Mouse (Mus musculus) left cerebral cortex, postnatal 10 days (tissue): ENCODE data around the gene Loxl3. TPM values are rescaled to one million over a fixed set of nuclear protein-coding genes. Genes with fewer than 3 reads are reported as not detected.

ENCODE experiments used
- DNase-seq, 2 experiments: peaks; one replicate each; pipeline ENCODE4 v3.0.0; 2021 to 2022; ENCODE audit warnings: low spot score in 2 of 2, mixed read lengths in 1 of 2; ENCODE audit errors: extremely low spot score in 1 of 2
- intact Hi-C: fragments of 180-260 bp; cut with DNase I; formaldehyde crosslinking; loops from one replicate; pipeline ENCODE4 v1.15.1; 2025
- total RNA-seq, 2 experiments: library from RNA; stranded (reverse); gene quantifications; 2 replicates each; pipeline ENCODE4 v1.2.3; 2021

The Loxl3 gene
- total RNA-seq, 2 experiments from 2014 or later: 1.8 to 4.0 TPM

DNA sequence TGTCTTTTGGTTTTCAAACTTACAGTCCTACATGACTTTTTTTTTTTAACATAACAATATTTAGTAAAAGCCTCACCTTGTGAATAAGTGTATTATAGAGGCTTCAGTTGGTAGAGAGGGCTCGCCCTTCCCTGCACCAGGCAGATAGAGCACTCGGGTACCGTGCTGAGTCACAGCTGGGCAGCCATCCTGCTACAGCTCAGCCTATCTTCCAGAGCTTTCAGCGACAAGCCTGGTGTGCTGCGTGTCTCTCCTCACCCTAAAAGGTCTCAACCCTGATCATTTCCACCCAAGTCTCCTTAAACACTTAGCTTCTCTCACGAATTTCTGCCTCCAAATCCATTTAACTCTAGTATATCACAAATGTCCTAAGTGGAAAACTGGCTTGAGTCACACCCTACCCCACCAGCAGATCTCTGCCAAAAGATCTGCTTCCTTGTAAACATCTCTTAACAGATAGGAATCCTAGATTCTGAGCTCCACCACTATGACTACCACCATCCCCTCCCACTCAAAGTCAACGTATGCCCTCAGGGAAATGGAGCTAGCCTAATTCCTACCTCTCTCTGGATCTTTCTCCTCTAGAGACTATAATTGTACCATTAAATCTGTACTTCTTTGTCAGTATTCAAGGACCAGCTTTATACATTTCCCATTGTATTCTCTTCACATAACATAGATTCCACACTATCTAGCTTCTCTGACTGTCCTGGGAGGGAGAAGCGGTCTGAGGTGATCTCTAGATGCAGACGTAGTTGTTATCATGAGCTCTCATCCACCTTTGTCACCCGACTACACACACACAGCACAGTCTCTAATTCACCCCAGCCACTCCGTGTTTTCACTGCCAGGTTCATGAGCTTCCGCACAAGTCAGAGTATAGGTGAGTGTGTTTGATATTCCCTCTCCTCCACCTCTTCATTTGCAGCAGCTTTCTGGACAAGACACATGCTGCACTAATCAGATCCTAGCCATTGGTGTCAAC lies 19.2 kb upstream of the Loxl3 start:
- intact Hi-C loops: no loop called here
- DNase-seq: no peak

DNA sequence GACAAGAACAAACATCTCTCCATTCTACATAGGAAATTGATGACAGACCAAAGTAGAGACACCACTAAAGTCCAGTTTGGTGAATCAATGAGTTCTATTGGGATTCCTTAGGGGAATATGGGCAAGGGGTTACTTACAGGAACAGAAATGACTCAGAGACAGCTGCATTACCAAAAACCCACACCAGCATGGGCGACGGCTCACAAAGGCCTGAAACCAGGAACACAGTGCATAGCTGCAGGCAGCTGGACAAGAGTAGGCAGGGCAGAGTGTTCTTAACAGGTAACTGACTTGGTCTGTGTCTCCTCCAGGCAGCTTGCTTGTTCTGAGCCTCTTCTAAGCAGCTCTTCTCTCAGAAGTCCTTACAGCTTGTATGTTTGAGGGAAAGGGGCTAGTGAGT lies 18.2 kb upstream of the Loxl3 start:
- DNase-seq: no peak
- intact Hi-C loops: no loop called here

DNA sequence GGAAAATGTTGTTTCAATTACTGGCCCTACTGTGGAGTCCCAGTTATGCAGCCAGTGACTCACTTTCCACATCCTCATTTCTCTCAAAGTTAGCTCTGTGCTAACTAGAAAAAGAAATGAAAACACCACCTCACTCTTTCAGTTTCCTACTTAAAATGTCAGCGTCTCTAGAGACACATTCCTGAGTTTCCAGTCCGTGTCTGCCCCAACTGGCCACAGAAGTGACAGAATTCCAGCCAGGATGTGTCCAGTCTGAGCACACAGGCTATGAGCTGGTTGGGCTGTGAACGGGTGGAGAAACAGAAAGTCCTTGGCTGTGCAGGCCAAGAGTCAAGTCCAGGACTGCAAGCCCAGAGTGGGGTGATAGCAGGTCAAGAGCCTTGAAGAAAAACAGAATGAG lies 16.8 kb upstream of the Loxl3 start:
- intact Hi-C loops: no loop called here
- peak in 1 of 2 experiments; percentile 31 for DNase-seq

GRCm38 (mm10) chr6:83019044-83019443 lies 14.9 kb upstream of the Loxl3 start:
- intact Hi-C loops: no loop called here
- no peak for DNase-seq

- intact Hi-C loops: no loop called here
- no peak for DNase-seq
Measured at GRCm38 (mm10) chr6:83020121-83020520, 13.9 kb upstream of the Loxl3 start.

GRCm38 (mm10) chr6:83020836-83021593 lies 13.0 kb upstream of the Loxl3 start:
- DNase-seq: no peak
- intact Hi-C loops: no loop called here

DNA sequence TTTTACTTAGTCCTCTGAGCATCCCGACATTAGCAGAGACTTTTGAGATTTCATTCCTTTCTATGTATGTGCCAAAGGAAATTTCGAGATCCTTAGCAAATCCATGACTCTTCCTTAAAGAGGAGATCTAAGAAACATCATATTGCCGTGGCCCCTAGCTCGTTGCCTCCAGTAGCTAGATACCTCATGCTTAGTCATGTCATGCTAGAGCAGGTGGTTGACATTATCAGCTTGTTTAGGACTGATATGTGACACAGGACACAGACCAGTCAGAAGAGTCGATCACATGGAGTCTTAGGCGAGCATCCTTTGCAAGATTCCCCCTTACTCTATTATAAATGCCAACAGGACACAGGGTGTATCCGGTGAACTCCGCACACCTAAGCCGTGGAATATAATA lies 11.0 kb upstream of the Loxl3 start:
- intact Hi-C loops: no loop called here
- DNase-seq: no peak

GRCm38 (mm10) chr6:83023786-83024185 lies 10.2 kb upstream of the Loxl3 start:
- DNase-seq: no peak
- intact Hi-C loops: no loop called here

DNA sequence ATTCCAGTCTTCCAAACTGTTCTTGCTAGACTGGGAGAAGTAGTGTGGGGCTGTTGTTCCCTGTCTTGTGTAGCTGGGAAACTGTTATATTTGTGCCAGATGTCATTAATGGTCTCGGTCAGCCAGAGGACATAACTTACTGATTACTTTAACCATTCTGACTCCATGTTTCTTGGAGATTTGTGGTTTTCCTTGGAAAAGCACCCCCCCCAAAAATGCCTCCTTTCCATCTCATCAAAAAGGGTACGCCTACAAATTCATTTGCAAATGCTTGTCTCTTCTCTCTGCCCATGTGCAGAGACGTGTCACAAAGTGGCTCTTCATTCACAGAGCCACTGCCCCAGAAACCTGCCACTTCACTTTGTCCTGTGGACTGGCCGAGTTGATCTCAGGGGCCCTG lies 9.6 kb upstream of the Loxl3 start:
- intact Hi-C loops: no loop called here
- DNase-seq: no peak

- no peak for DNase-seq
Measured at GRCm38 (mm10) chr6:83025221-83025620, 8.8 kb upstream of the Loxl3 start.

DNA sequence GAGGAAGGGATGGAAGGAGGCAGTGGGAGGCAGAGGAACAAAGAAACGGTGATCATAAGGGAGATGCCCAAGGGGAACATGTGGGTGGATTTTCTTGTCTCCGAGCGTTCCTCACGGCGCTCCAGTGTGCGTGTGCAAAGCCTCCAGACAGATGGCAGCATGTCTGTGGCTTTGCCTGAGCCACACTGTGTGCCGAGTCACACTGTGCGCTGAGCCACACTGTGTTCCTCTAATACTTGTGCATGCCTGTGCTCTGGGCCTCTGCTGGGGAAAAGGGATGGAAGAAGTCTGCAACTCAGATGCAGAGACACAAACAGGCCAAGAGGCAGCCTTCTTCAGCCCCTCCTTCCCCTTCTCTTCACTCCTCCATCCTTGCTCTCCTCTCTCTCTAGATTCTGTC lies 6.7 kb upstream of the Loxl3 start:
- DNase-seq: no peak
- intact Hi-C loops: no loop called here

More at GRCm38 (mm10) chr6:83025221-83025620, 8.8 kb upstream of the Loxl3 start:
- intact Hi-C loops: no loop called here

DNA sequence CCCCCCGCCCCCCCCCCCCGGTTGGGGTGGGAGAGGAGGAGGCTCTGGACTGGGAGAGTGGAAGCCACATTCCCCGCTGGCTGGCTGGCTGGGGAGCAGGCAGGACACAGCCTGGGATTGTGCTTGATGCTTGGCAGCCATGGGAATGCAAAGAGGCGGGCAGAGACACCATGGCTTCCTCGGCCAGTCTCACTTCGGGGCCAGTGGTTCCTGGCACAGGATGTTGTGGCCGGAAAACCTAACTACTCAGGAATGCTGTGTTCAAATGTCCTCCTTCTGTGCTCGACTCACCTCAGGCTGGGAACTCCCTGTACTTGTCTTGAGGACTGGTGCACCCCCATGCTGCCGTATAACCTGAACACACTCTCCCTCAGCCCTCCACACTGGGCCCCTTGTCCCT lies 6.3 kb upstream of the Loxl3 start:
- intact Hi-C loops: no loop called here
- no peak for DNase-seq

DNA sequence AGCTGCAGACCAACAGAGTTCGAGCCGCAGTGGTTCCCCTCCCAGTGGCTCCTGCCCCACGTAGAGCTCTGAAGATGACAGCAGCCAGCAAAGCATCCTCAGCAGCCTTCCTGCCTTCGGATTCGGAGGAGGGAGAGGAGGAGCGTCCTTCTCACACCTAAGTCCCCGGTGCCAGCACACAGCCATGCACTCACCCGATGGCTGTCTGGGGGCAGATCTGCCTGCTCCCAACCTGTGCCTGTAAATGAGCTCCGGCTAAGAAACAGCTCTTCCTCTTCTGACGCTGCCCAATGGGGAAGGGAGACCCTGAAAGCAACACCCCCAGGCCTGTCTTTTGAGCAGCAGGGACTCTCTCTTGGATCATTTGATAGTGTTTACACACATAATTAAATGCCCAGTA lies 4.2 kb upstream of the Loxl3 start:
- DNase-seq: no peak
- intact Hi-C loops: loop anchor here (5.0 kb wide), 1 partner anchor 32 kb away; no protein-coding TSS in a partner anchor

- DNase-seq: no peak
- intact Hi-C loops: loop anchor here (5.0 kb wide), 1 partner anchor 34 kb away; no protein-coding TSS in a partner anchor
Measured at GRCm38 (mm10) chr6:83031111-83031510, 2.9 kb upstream of the Loxl3 start.

- no peak for DNase-seq
- intact Hi-C loops: loop anchor here (5.0 kb wide), 1 partner anchor 35 kb away; no protein-coding TSS in a partner anchor
Measured at GRCm38 (mm10) chr6:83031921-83032590, 1.9 kb upstream of the Loxl3 start.

- intact Hi-C loops: loop anchor here (5.0 kb wide), 1 partner anchor 35 kb away; no protein-coding TSS in a partner anchor
- DNase-seq: no peak
Measured at GRCm38 (mm10) chr6:83032769-83033191, 1.2 kb upstream of the Loxl3 start.

GRCm38 (mm10) chr6:83034463-83035055 lies 586 bp downstream of the Loxl3 start:
- intact Hi-C loops: loop anchor here (5.0 kb wide), 1 partner anchor 37 kb away; no protein-coding TSS in a partner anchor
- no peak for DNase-seq

GRCm38 (mm10) chr6:83037188-83037587 lies 3.2 kb downstream of the Loxl3 start:
- DNase-seq: no peak
- intact Hi-C loops: no loop called here
